Mouse (Mus musculus) myocyte (in vitro differentiated cells): ENCODE results near the gene 2700081O15Rik. TPM values are rescaled to one million over a fixed set of nuclear protein-coding genes. Genes with fewer than 3 reads are reported as not detected.
"Not testable (repeated sequence)": the region's sequence is repeated elsewhere in the genome, so short reads cannot be mapped to it uniquely, and the experiment has no call there.

Experiments used
- H3K27me3 ChIP-seq: one replicate; pipeline ENCODE4 v1.6.1; 2011; ENCODE audit not compliant: control insufficient read depth, insufficient read depth, insufficient read length
- H3K36me3 ChIP-seq: one replicate; pipeline ENCODE4 v1.6.1; 2011; ENCODE audit not compliant: control insufficient read depth, insufficient read depth
- H3K4me2 ChIP-seq: one replicate; pipeline ENCODE4 v1.6.1; 2011; ENCODE audit warnings: low read depth, control low read depth
- H3K4me3 ChIP-seq: one replicate; pipeline ENCODE4 v1.5.1; 2011; ENCODE audit warnings: mild to moderate bottlenecking, control low read depth, moderate library complexity
- H3K79me2 ChIP-seq: one replicate; pipeline ENCODE4 v1.6.1; 2011; ENCODE audit not compliant: control insufficient read depth, insufficient read depth
- H3ac ChIP-seq: one replicate; pipeline ENCODE4 v1.6.1; 2011; ENCODE audit not compliant: control insufficient read depth, insufficient read length
- CEBPB ChIP-seq: IDR thresholded peaks from 2 replicates; pipeline ENCODE4 v1.6.1; 2011; ENCODE audit warnings: mild to moderate bottlenecking, moderate library complexity; ENCODE audit not compliant: poor library complexity, insufficient read depth, severe bottlenecking
- E2F4 ChIP-seq: IDR thresholded peaks from one replicate; pipeline ENCODE4 v1.6.1; 2011; ENCODE audit warnings: mild to moderate bottlenecking, control low read depth, moderate library complexity; ENCODE audit not compliant: insufficient read depth
- MAX ChIP-seq: IDR thresholded peaks from one replicate; pipeline ENCODE4 v1.6.1; 2011; ENCODE audit warnings: low read depth, mild to moderate bottlenecking, control low read depth
- MYOD1 ChIP-seq, 3 experiments: IDR thresholded peaks; one replicate each; pipeline ENCODE4 v1.6.1; 2011; ENCODE audit warnings: control low read depth in 2 of 3, low read depth in 2 of 3, mild to moderate bottlenecking in 2 of 3, moderate library complexity in 1 of 3; ENCODE audit not compliant: insufficient read length in 2 of 3, control insufficient read depth in 1 of 3
- MYOG ChIP-seq, 3 experiments: IDR thresholded peaks; one replicate each; pipeline ENCODE4 v1.6.1; 2011; ENCODE audit warnings: control low read depth in 2 of 3, low read depth in 2 of 3, mild to moderate bottlenecking in 2 of 3; ENCODE audit not compliant: insufficient read length in 2 of 3, control insufficient read depth in 1 of 3, insufficient read depth in 1 of 3
- POLR2A ChIP-seq: IDR thresholded peaks from one replicate; pipeline ENCODE4 v1.6.1; 2011; ENCODE audit warnings: low read depth, mild to moderate bottlenecking, control low read depth, moderate library complexity; ENCODE audit not compliant: insufficient read length
- POLR2AphosphoS2 ChIP-seq: IDR thresholded peaks from one replicate; pipeline ENCODE4 v1.6.1; 2011; ENCODE audit warnings: low read depth, control low read depth; ENCODE audit not compliant: insufficient read length
- REST ChIP-seq: IDR thresholded peaks from one replicate; pipeline ENCODE4 v1.6.1; 2011; ENCODE audit warnings: mild to moderate bottlenecking, control low read depth, moderate library complexity; ENCODE audit not compliant: insufficient read depth, insufficient read length
- SRF ChIP-seq: IDR thresholded peaks from one replicate; pipeline ENCODE4 v1.6.1; 2011; ENCODE audit warnings: low read depth; ENCODE audit not compliant: control insufficient read depth, insufficient read length
- TCF12 ChIP-seq: IDR thresholded peaks from one replicate; pipeline ENCODE4 v1.6.1; 2011; ENCODE audit warnings: mild to moderate bottlenecking, control low read depth; ENCODE audit not compliant: poor library complexity, insufficient read depth, severe bottlenecking
- TCF3 ChIP-seq: IDR thresholded peaks from one replicate; pipeline ENCODE4 v1.6.1; 2011; ENCODE audit warnings: low read depth, control low read depth; ENCODE audit not compliant: insufficient read length
- USF1 ChIP-seq: IDR thresholded peaks from one replicate; pipeline ENCODE4 v1.6.1; 2011; ENCODE audit warnings: low read depth, mild to moderate bottlenecking, control low read depth, moderate library complexity
- polyA plus RNA-seq: library from polyadenylated mRNA; unstranded; fragments of >200 nt; fragmentation: generic; extraction: Trizol; gene quantifications from one replicate; pipeline ENCODE4 v1.2.1, GENCODE M21; 2012; ENCODE audit warnings: missing spikeins

2700081O15Rik gene
- polyA plus RNA-seq, 1 experiment, result 16.9 TPM

DNA sequence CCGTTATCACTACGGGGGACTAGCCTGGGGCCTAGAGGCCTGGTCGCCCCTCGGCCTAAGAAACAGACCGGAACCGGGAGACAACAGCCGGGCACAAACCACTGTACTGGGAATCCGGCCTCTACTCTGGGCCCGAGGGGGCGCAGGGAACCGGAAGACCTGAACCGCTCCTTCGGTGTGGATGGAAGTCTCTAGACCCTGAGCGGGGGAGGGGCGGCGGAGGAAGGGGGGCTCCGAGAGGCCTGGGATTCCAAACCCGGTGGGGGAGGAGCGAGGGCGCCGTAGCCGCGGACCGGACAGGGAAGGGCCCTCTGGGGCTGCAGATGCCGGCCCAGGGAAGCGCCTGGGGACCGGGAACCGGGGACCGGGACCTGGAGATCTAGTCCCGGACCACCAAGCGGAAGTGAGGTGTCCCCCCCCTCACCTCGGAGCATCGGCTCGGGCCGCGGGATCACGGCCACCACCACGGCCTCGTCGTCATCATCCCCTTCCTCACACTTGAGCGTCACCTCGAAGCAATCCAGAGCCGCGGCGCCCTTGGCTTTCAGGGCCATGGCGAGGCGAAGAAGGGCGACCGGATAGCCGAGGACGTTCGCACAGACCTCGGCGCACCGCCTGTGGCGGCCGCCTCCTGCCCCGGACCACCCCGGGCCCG lies 35.0 kb upstream of the 2700081O15Rik start:
- peaks cover 26% of the 10 kb centered on the region for H3K79me2 ChIP-seq
- peak overlapping the region; percentile 69 for H3K4me2 ChIP-seq
- H3K4me3 ChIP-seq, result peak overlapping the region; percentile 61
- no peak for TF ChIP-seq E2F4
- TF ChIP-seq POLR2A, result no peak
- TF ChIP-seq MYOD1 (IDR thresholded peaks at IDR 0.05; ENCODE audit: control insufficient read depth in 1 of 3, insufficient read length in 2 of 3, low read depth in 2 of 3), result no peak
- TF ChIP-seq TCF12, result no peak
- no peaks in the 10 kb centered on the region for H3K36me3 ChIP-seq
- peak overlapping the region; percentile 42 for H3ac ChIP-seq
- H3K27me3 ChIP-seq, result no peaks in the 10 kb centered on the region

GRCm38 (mm10) chr19:7382903-7383865 lies 34.2 kb upstream of the 2700081O15Rik start, which contains the start of gene Spindoc:
Gene Spindoc, minus strand, starts transcription at chr19:7382994.
- peaks cover 19% of the 10 kb centered on the region for H3K79me2 ChIP-seq
- H3K27me3 ChIP-seq, result no peaks in the 10 kb centered on the region
- no peaks in the 10 kb centered on the region for H3K36me3 ChIP-seq
- H3ac ChIP-seq, result peak within 1 kb of the TSS; percentile 42
- H3K4me2 ChIP-seq, result peak within 1 kb of the TSS; percentile 89
- peak; percentile 63 for TF ChIP-seq USF1
- TF ChIP-seq POLR2AphosphoS2, result peak; percentile 81
- TF ChIP-seq SRF, result peak; percentile 88
- TF ChIP-seq POLR2A, result peak; percentile 80
- no peak for TF ChIP-seq TCF12
- no peak for TF ChIP-seq REST
- peak in 1 of 3 experiments; percentile 23 for TF ChIP-seq MYOG (IDR thresholded peaks at IDR 0.05; ENCODE audit: control insufficient read depth in 1 of 3, insufficient read depth in 1 of 3, insufficient read length in 2 of 3, low read depth in 2 of 3)
- H3K4me3 ChIP-seq, result peak within 1 kb of the TSS; percentile 61

DNA sequence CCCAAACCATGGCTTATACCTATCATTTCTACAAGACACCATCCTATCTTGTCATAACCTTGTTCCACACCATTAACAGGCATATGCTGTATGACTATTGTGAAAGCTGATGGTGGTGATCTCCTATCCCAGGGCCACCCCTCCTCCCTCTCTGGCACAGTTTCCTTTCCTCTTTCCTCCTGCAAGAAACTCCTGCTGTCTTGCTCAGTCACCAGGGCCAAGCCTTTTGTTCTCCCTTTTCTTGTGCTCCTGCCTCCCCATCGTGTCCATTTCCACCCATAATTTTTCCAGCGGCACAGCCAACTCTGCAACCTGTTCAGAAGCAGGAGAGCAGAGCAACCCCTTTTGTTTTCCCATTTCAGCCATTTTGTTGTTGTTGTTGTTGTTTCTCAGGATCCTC lies 31.4 kb upstream of the 2700081O15Rik start:
- no peak overlapping the region for H3K4me3 ChIP-seq
- TF ChIP-seq MYOD1 (IDR thresholded peaks at IDR 0.05; ENCODE audit: control insufficient read depth in 1 of 3, insufficient read length in 2 of 3, low read depth in 2 of 3) (no peak), CEBPB (no peak), E2F4 (no peak), USF1 (no peak), TCF12 (no peak), TCF3 (no peak), SRF (no peak), POLR2AphosphoS2 (no peak), MYOG (IDR thresholded peaks at IDR 0.05; ENCODE audit: control insufficient read depth in 1 of 3, insufficient read depth in 1 of 3, insufficient read length in 2 of 3, low read depth in 2 of 3) (no peak), REST (no peak), MAX (no peak), POLR2A (no peak)
- no peaks in the 10 kb centered on the region for H3K27me3 ChIP-seq
- H3K4me2 ChIP-seq, result no peak overlapping the region
- H3K79me2 ChIP-seq, result peaks cover 13% of the 10 kb centered on the region
- no peak overlapping the region for H3ac ChIP-seq
- no peaks in the 10 kb centered on the region for H3K36me3 ChIP-seq

DNA sequence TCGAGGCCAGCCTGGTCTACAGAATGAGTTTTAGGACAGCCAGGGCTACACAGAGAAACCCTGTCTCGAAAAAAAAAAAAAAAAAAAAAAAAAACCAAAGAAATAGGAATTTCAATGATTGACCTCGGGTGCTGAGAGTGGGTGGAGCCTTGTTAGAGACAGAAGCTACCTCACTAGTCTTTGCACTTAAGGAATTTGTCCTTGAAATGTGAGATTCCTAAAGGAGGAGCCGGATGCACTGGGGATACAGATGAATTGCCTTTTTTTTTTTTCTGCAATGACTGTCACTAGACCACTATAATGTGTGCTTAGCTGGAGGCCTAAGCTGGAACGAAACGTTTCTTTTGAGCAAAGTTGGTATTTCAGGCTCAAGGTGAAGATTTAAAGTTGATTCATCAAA lies 28.9 kb upstream of the 2700081O15Rik start:
- H3K36me3 ChIP-seq, result no peaks in the 10 kb centered on the region
- H3K4me2 ChIP-seq, result no peak overlapping the region
- H3K79me2 ChIP-seq, result no peaks in the 10 kb centered on the region
- no peak overlapping the region for H3ac ChIP-seq
- H3K4me3 ChIP-seq, result no peak overlapping the region
- H3K27me3 ChIP-seq, result no peaks in the 10 kb centered on the region
- TF ChIP-seq POLR2A (no peak), POLR2AphosphoS2 (no peak)

- peaks cover 15% of the 10 kb centered on the region for H3K27me3 ChIP-seq
- H3K79me2 ChIP-seq, H3K36me3 ChIP-seq, H3K4me3 ChIP-seq, H3K4me2 ChIP-seq, H3ac ChIP-seq: not testable (repeated sequence)
Measured at GRCm38 (mm10) chr19:7396867-7397826, 20.3 kb upstream of the 2700081O15Rik start.

GRCm38 (mm10) chr19:7398898-7399297 lies 18.5 kb upstream of the 2700081O15Rik start:
- H3K4me3 ChIP-seq, H3K4me2 ChIP-seq, H3ac ChIP-seq, H3K36me3 ChIP-seq, H3K79me2 ChIP-seq: not testable (repeated sequence)
- peaks cover 15% of the 10 kb centered on the region for H3K27me3 ChIP-seq
